Mouse (Mus musculus): ENCODE data around the gene Clcnka. TPM values are rescaled to one million over a fixed set of nuclear protein-coding genes. Genes with fewer than 3 reads are reported as not detected.

Clcnka gene
- polyA plus RNA-seq, 1 experiment = 99.3 TPM

DNA sequence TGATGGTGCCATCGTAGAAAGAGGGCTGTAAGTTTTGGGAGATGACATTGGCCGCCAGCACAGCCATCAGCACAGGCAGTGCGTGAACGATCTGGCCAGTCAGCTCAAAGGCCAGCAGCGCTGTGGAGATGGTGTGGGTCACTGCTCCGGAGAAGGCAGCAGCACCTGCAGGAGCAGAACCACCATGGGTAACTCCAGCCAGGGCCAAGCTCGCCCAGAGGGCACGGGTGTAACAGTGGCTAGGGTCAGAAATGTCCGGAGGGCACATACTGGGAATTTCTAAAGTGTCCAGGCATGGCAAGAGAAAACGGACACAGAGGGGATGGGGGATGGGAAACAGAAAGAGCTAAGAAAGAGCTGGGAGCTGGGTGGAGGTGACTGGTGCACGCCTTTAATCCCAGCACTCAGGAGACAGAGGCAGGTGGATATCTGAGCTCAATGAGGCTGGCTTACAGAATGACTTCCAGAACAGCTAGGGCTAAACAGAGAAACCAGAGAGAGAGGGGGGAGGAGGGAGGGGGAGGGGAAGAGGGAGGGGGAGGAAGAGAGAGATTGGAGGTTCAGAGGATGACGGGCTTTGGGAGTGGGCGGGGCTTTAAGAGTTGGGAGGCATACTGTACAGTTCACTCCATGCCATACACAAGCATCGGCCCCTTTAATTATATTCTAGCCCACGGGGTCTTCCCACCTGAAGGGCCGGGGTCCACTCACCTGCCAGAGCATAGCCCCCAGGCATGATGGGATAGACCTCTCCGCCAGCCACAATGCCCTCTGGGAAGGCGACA is 9.0 kb downstream of the Clcnka start:
- Histone ChIP-seq H3K36me3 (ENCODE audit: control insufficient read depth, insufficient read depth, low read length) (no peaks in the 10 kb centered on the region), H3K27ac (ENCODE audit: insufficient read depth, low read depth, low read length) (no peak overlapping the region), H3K4me3 (ENCODE audit: insufficient read depth, low read depth, low read length) (no peak overlapping the region), H3K27me3 (replicated peaks; ENCODE audit: control insufficient read depth, insufficient read depth, low read length) (no peaks in the 10 kb centered on the region), H3K4me1 (ENCODE audit: control insufficient read depth, insufficient read depth, low read length) (no peaks in the 10 kb centered on the region; the same call in 1 of the 2 replicates)
- peak; percentile 52 for DNase-seq
- TF ChIP-seq POLR2A (IDR thresholded peaks at IDR 0.05; ENCODE audit: low read depth, low read length) (no peak), CTCF (conservative IDR thresholded peaks at IDR 0.05; ENCODE audit: insufficient read depth, insufficient read length, low read depth, low read length) (no peak)
- WGBS = 56% methylated on average over 18 of the region's 18 CpGs

DNA sequence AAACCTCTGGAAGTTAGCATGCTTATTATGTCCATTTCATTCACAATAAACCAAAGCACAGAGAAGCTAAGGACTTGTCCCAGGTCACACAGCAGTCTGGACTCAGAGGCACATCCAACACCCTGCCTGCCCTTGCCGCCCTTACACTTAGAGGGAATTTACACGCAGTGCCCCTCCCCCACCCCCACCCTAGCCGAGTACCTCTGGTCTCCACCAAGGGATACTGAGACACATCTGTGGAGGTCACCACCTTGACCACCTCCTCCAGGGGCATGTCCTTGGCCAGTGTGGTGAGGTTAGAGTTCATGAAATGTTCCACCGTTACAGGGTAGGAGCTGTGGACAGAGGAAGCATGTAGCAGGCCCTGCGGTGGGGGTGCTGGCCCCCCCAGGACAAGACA is 10.6 kb downstream of the Clcnka start:
- 58% methylated on average over 5 of the region's 5 CpGs for WGBS

DNA sequence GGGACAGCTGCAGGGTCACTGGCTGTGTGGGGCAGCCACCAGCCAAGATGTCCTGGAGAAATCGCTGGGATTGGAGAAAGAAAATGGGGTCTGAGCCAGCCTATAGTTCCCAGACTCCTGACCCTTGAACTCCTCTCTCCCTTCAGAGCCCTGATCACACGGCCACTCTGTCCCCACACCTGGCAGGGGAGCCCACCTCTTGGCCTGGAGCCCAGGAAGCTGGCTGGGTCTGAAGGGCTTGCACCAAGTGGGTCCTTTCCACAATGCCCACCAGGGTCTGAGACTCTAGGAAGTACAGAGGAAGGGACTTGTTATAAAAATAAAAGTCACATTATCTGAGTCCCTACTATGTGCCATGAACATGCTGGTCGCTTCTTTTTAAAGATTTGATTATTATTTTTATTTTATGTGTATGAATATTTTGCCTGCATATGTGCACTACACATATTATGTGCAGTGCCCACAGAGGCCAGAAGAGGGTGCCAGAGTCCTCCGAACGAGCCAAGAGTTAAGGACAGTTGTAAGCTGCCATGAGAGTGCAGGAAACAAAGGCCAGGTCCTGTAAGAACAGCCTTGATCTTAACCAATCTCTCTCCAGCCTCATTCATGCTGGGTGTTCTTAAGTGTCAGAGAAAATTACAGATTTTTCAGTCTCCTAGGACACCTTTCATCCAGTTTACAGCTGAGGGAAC is 11.3 kb downstream of the Clcnka start:
- TF ChIP-seq POLR2A (IDR thresholded peaks at IDR 0.05; ENCODE audit: low read depth, low read length) (no peak), CTCF (conservative IDR thresholded peaks at IDR 0.05; ENCODE audit: insufficient read depth, insufficient read length, low read depth, low read length) (peak; percentile 85)
- H3K36me3 ChIP-seq (ENCODE audit: control insufficient read depth, insufficient read depth, low read length) = no peaks in the 10 kb centered on the region
- no peaks in the 10 kb centered on the region for H3K4me1 ChIP-seq (ENCODE audit: control insufficient read depth, insufficient read depth, low read length)
- H3K27ac ChIP-seq (ENCODE audit: insufficient read depth, low read depth, low read length) = no peak overlapping the region
- no peaks in the 10 kb centered on the region for H3K27me3 ChIP-seq (replicated peaks; ENCODE audit: control insufficient read depth, insufficient read depth, low read length)
- H3K4me3 ChIP-seq (ENCODE audit: insufficient read depth, low read depth, low read length) = no peak overlapping the region
- DNase-seq = peak; percentile 88
- WGBS = 12% methylated on average over 5 of the region's 5 CpGs

More for the DNA sequence above, 10.6 kb downstream of the Clcnka start:
- no peak for DNase-seq
- Histone ChIP-seq H3K27me3 (replicated peaks; ENCODE audit: control insufficient read depth, insufficient read depth, low read length) (no peaks in the 10 kb centered on the region), H3K27ac (ENCODE audit: insufficient read depth, low read depth, low read length) (no peak overlapping the region), H3K4me1 (ENCODE audit: control insufficient read depth, insufficient read depth, low read length) (no peaks in the 10 kb centered on the region), H3K36me3 (ENCODE audit: control insufficient read depth, insufficient read depth, low read length) (no peaks in the 10 kb centered on the region), H3K4me3 (ENCODE audit: insufficient read depth, low read depth, low read length) (no peak overlapping the region)
- no peak for TF ChIP-seq POLR2A (IDR thresholded peaks at IDR 0.05; ENCODE audit: low read depth, low read length)
- no peak for TF ChIP-seq CTCF (conservative IDR thresholded peaks at IDR 0.05; ENCODE audit: insufficient read depth, insufficient read length, low read depth, low read length)

DNA sequence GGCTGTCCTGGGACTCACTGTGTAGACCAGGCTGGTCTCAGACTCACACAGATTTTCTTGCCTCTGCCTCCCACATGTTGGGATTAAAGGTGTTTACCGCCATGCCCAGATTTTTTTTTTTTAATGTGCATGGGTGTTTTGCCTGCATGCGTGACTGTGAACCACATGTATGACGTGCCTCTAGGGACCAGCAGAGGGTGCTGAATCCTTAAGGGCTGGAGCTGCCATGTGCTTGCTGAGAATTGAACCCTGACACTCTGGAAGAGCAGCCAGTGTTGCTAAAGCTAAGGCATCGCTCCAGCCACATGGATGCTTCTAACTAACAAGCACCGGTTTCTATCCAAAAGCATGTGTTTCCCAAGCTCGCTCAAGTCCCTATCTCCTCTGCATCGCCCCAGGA is 12.4 kb downstream of the Clcnka start:
- Histone ChIP-seq H3K36me3 (ENCODE audit: control insufficient read depth, insufficient read depth, low read length) (no peaks in the 10 kb centered on the region), H3K27me3 (replicated peaks; ENCODE audit: control insufficient read depth, insufficient read depth, low read length) (no peaks in the 10 kb centered on the region), H3K4me1 (ENCODE audit: control insufficient read depth, insufficient read depth, low read length) (no peaks in the 10 kb centered on the region), H3K4me3 (ENCODE audit: insufficient read depth, low read depth, low read length) (no peak overlapping the region), H3K27ac (ENCODE audit: insufficient read depth, low read depth, low read length) (no peak overlapping the region)
- WGBS = 80% methylated on average over 7 of the region's 7 CpGs
- DNase-seq = no peak
- TF ChIP-seq POLR2A (IDR thresholded peaks at IDR 0.05; ENCODE audit: low read depth, low read length) (no peak), CTCF (conservative IDR thresholded peaks at IDR 0.05; ENCODE audit: insufficient read depth, insufficient read length, low read depth, low read length) (0 out of 2 replicates have a peak, but pooled peaks have one; percentile 21)

DNA sequence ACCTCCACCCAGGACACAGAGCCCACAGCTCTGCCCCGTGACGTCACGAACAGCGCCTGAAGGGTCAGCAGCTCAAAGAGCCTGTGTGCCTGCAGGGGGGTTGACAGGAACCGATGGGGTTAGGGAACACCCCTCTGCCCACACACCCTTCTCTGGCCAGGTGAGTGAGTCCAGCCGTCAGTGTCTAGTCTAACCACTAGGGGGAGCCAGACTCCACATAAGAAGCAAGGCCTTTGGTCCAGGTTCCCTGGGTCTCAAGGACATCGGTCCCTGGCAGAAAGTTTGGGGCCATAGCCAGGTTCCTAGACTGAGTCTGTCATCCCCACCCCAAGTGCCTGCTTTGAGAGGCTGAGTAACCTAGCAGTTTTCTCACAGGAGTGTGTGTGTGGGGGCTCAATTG is 13.2 kb downstream of the Clcnka start:
- no peaks in the 10 kb centered on the region for H3K4me1 ChIP-seq (ENCODE audit: control insufficient read depth, insufficient read depth, low read length)
- 2% methylated on average over 7 of the region's 7 CpGs for WGBS
- H3K4me3 ChIP-seq (ENCODE audit: insufficient read depth, low read depth, low read length) = no peak overlapping the region
- TF ChIP-seq CTCF (conservative IDR thresholded peaks at IDR 0.05; ENCODE audit: insufficient read depth, insufficient read length, low read depth, low read length) = peak; percentile 93
- TF ChIP-seq POLR2A (IDR thresholded peaks at IDR 0.05; ENCODE audit: low read depth, low read length) = no peak
- H3K36me3 ChIP-seq (ENCODE audit: control insufficient read depth, insufficient read depth, low read length) = no peaks in the 10 kb centered on the region
- no peaks in the 10 kb centered on the region for H3K27me3 ChIP-seq (replicated peaks; ENCODE audit: control insufficient read depth, insufficient read depth, low read length)
- peak; percentile 68 for DNase-seq
- H3K27ac ChIP-seq (ENCODE audit: insufficient read depth, low read depth, low read length) = no peak overlapping the region

DNA sequence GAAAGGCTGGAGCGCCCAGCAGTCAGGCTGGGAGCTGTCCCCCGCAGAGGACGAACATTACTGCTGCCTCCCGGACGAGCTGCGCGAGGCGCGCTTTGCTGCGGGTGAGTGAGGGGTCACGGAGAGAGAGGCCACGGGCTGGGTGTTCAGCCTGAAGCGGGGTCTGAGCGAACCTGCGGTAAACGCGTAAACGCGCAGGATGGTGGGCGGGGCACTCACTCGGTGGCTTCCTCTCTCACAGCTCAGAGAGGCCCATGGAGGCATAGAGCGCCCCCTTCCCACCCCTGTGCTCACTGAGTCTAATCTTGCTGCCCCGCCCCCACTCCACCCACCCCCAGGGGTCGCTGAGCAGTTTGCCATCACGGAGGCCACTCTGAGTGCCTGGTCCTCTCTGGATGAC is 16.1 kb downstream of the Clcnka start:
- Histone ChIP-seq H3K4me3 (ENCODE audit: insufficient read depth, low read depth, low read length) (no peak overlapping the region), H3K27ac (ENCODE audit: insufficient read depth, low read depth, low read length) (no peak overlapping the region), H3K4me1 (ENCODE audit: control insufficient read depth, insufficient read depth, low read length) (no peaks in the 10 kb centered on the region), H3K27me3 (replicated peaks; ENCODE audit: control insufficient read depth, insufficient read depth, low read length) (no peaks in the 10 kb centered on the region), H3K36me3 (ENCODE audit: control insufficient read depth, insufficient read depth, low read length) (no peaks in the 10 kb centered on the region)
- TF ChIP-seq CTCF (conservative IDR thresholded peaks at IDR 0.05; ENCODE audit: insufficient read depth, insufficient read length, low read depth, low read length) = no peak
- no peak for TF ChIP-seq POLR2A (IDR thresholded peaks at IDR 0.05; ENCODE audit: low read depth, low read length)
- 4% methylated on average over 24 of the region's 25 CpGs for WGBS
- DNase-seq = no peak

DNA sequence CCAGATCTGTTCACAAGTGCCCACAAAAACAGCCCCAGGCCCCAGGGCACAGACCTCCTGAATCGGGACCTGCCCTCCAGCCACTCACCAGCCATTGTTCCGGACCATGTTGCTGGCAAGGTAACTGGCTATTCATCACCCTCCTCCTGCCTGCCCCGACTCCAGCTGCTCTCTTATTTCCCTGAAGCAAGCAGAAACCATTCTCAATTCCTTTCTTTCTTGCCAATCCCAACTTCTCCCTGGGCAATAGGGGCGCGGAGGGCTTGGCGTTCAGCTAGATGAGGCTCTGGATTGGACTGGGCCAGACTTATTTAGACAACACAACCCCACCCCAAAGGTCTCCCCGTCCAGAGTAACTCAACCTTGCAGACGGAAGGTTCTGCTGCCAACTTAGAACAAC is 18.9 kb downstream of the Clcnka start:
- no peaks in the 10 kb centered on the region for H3K36me3 ChIP-seq (ENCODE audit: control insufficient read depth, insufficient read depth, low read length)
- TF ChIP-seq CTCF (conservative IDR thresholded peaks at IDR 0.05; ENCODE audit: insufficient read depth, insufficient read length, low read depth, low read length) (no peak), POLR2A (IDR thresholded peaks at IDR 0.05; ENCODE audit: low read depth, low read length) (no peak)

More for the DNA sequence above, 18.9 kb downstream of the Clcnka start:
- 61% methylated on average over 8 of the region's 8 CpGs for WGBS
- Histone ChIP-seq H3K4me3 (ENCODE audit: insufficient read depth, low read depth, low read length) (no peak overlapping the region), H3K27ac (ENCODE audit: insufficient read depth, low read depth, low read length) (no peak overlapping the region), H3K27me3 (replicated peaks; ENCODE audit: control insufficient read depth, insufficient read depth, low read length) (no peaks in the 10 kb centered on the region), H3K4me1 (ENCODE audit: control insufficient read depth, insufficient read depth, low read length) (no peaks in the 10 kb centered on the region)
- no peak for DNase-seq
